Mouse (Mus musculus) urinary bladder, postnatal 0 days (tissue): ENCODE measurements around the gene Gpx8. TPM values are rescaled to one million over a fixed set of nuclear protein-coding genes. Genes with fewer than 3 reads are reported as not detected.

Source experiments
- microRNA counts: library from miRNA; unstranded; fragments of <30 nt; microRNA quantifications from one replicate; lab custom pipeline; 2016
- microRNA-seq: library from miRNA; unstranded; fragments of <30 nt; microRNA quantifications from one replicate; pipeline ENCODE4, GENCODE M21; 2016
- polyA plus RNA-seq: library from polyadenylated mRNA; unstranded; fragments of >200 nt; fragmentation: Nextera tagmentation; extraction: Ambion mirVana; gene quantifications from 2 replicates; pipeline ENCODE4 v1.2.1, GENCODE M21; 2015

The Gpx8 gene
- polyA plus RNA-seq = 171 and 196 TPM in 2 replicates

DNA sequence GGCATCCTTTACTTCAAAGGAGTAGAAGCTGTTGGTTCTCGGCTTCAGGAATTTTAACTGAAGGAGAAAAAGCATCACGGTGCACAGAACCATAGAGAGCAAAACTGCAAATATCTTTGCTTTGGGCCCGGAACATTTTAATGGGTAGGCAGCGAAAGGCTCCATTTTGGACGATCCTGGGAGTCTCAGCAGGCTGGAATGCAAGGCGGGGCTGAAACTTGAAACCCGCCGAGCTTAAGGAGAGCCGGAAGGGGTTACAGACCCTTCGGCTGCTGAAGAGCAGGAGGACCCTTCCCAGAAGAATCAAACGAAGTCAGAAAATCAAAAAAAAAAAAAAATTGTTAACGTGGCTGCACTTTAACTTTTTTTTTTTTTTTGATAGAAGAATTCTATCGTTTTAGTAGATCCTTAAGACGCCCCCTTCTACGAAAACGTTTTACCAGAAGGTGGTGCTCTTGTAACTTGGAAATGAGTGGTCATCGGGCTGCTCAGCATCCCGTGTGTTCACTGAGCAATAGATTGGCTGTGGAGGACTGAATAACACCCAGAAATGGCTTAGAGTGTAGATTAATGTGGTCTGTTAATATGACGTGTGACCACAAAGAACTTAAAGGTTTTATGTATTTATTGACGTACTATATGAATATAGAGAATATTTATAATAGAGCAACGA is at the start of gene Gpx8:
Gene Gpx8 (minus strand): TSS at position 200 of the 673 bp plus-strand sequence.

DNA sequence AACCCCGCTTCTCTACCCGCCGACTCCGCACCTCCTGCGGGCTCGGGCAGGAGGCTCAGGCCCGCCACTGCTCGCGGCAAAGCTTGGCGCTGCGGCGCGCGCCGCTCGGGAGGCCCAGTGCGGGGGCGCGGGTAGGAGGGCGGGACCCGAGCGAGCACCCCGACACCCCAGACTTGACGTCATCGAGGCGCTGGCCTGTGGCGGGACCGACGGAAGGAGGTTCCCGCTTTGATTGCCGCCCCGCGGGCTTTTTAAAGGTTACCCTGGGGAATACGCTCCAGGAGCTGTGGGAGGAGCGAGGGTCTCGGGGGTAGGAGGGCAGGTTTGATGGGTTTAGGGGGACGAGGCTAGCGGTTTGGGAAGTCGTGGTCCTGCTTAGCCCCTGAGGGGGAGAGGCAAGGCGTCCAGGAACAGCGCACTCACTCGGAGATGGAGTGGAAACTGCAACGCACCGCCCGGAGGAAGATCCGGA is 11.2 kb downstream of the Gpx8 start, which contains the start of gene Cdc20b:
Gene Cdc20b (plus strand): TSS at position 162 of the 472 bp plus-strand sequence.

DNA sequence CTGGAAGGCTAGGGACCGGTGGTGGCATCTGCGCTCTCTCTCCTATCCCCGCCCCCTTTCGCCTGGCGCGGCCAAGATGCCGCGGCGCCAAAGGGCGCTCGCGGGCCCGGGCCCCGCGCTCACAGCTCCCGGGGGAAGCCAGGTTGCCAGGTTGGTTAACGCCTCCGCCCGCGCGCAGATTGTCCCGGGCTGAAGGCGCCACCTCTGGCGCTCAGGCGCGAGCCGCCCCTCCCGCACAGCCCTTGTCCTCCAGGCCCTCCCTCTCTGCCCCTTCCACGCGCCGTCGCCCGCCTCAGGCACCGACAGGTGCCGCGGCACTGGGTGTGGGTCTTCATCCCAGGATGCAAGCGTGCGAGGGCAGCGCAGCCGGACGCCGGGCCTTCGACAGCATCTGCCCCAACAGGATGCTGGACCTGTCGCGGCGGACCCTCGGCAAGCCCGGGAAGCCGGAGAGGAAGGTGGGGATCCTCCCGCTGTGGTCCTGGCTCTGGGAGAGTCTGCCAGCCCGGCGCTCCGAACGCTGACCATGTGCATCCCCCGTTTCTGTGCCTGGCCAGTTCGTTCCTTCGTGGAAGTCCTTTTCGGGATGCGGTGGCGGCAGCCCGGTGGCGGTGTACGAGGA is 52.6 kb downstream of the Gpx8 start, which contains the start of gene Mcidas:
Gene Mcidas (plus strand): TSS at position 315 of the 622 bp plus-strand sequence.

MicroRNAs encoded within 50 kb of the gene (microRNA counts, 519-probe panel; counts per million panel counts)
- 1,545 counts per million, percentile 12 among the panel's probes with 10 or more counts for microRNA mmu-miR-449a (lab: Ali Mortazavi, UCI)
- not detected for microRNA mmu-miR-449b (lab: Ali Mortazavi, UCI)
- not detected for microRNA mmu-miR-449c (lab: Ali Mortazavi, UCI)

Small RNA genes lying within 50 kb of the gene (microRNA-seq; reads per million reads assigned to microRNA genes)
- gene Mir449a = 243 reads per million, percentile 56 among the genes with 10 or more reads in this experiment
- not detected for gene Mir449b
- gene Mir449c = not detected

Other genes starting within 250 kb of the Gpx8 start
- gene Plpp1, start 245.6 kb downstream of the Gpx8 start, polyA plus RNA-seq = 299 and 308 TPM in 2 replicates
- gene Mtrex, start 119.0 kb downstream of the Gpx8 start, polyA plus RNA-seq = 25.8 and 31.8 TPM in 2 replicates
- gene Dhx29, start 119.0 kb downstream of the Gpx8 start, polyA plus RNA-seq = 13.6 and 16.9 TPM in 2 replicates
- 0.37 and 0.43 TPM in 2 replicates for gene Ccno, start 58.6 kb downstream of the Gpx8 start, polyA plus RNA-seq
- gene Mcidas, start 52.6 kb downstream of the Gpx8 start, polyA plus RNA-seq = 0.22 and 0.31 TPM in 2 replicates
- not detected in 2 replicates for gene Cdc20b, start 11.3 kb downstream of the Gpx8 start, polyA plus RNA-seq
- not detected in 2 replicates for gene Gzma, start 54.6 kb upstream of the Gpx8 start, polyA plus RNA-seq
- gene Esm1, start 163.2 kb upstream of the Gpx8 start, polyA plus RNA-seq = 0.63 and 1.2 TPM in 2 replicates
- gene Gzmk, start 179.5 kb upstream of the Gpx8 start, polyA plus RNA-seq = 0.24 and 0.31 TPM in 2 replicates
- 1.1 and 1.2 TPM in 2 replicates for gene BC067074, start 246.7 kb upstream of the Gpx8 start, polyA plus RNA-seq